In genomic region chr6:97292096-97292495, GRCm38 (mm10) we compare ENCODE assay signal across 19 mouse cellular contexts. TPM values are rescaled to one million over a fixed set of nuclear protein-coding genes. Genes with fewer than 3 reads are reported as not detected.
DNase-seq lines count a peak whose midpoint lies in the region; ATAC-seq and TF ChIP-seq lines count a peak whose summit lies in the region.
"Had no signal": no experiment of that assay in that cellular context is flagged by ENCODE, and none has a peak within 500 bp of the region (broad histone marks: within the 10 kb centered on the region; RNA-seq: fewer than 3 reads in every experiment).

No protein-coding gene starts in this region.

- peaks cover 72% of the 10 kb centered on the region for H3K36me3 ChIP-seq in liver, adult 2 months (ENCODE audit: control insufficient read depth, insufficient read depth, low read length)
- H3K36me3 ChIP-seq in liver, embryonic 11.5 days (ENCODE audit: control insufficient read depth, insufficient read depth, low read length): peaks cover 6% of the 10 kb centered on the region; the same call in 1 of the 2 replicates
- H3K36me3 ChIP-seq in lung, embryonic 16.5 days (ENCODE audit: control insufficient read depth, insufficient read depth, low read length): peaks cover 7% of the 10 kb centered on the region
- H3K36me3 ChIP-seq in stomach, postnatal 0 days (ENCODE audit: control insufficient read depth, insufficient read depth, low read length): peaks cover 12% of the 10 kb centered on the region

- TF ChIP-seq POLR2A in liver, adult 2 months (IDR thresholded peaks at IDR 0.05; ENCODE audit: extremely low read depth, insufficient read depth, low read length): no peak

- H3K4me3 ChIP-seq in liver, adult 2 months (ENCODE audit: insufficient read depth, low read depth, low read length): no peak overlapping the region
- no peak overlapping the region for H3K4me3 ChIP-seq in liver, embryonic 11.5 days (ENCODE audit: low read depth, low read length)
- H3K4me3 ChIP-seq in lung, embryonic 16.5 days (ENCODE audit: low read length): no peak overlapping the region
- H3K4me3 ChIP-seq in stomach, postnatal 0 days (ENCODE audit: low read depth, low read length): no peak overlapping the region
- H3K4me3 ChIP-seq: embryonic facial prominence, embryonic 12.5 days; forebrain, embryonic 15.5 days; heart, embryonic 10.5 days; hindbrain, embryonic 15.5 days had no signal

- no peak for TF ChIP-seq CTCF in liver, adult 2 months (IDR thresholded peaks at IDR 0.05; ENCODE audit: low read depth, low read length)
- no peak for TF ChIP-seq CTCF in stomach, postnatal 0 days (IDR thresholded peaks at IDR 0.05; ENCODE audit: low read depth)

- 78% methylated on average over 3 of the region's 3 CpGs for WGBS in liver, adult 2 months
- WGBS in liver, embryonic 11.5 days: 90% methylated on average over 3 of the region's 3 CpGs
- 75% methylated on average over 3 of the region's 3 CpGs for WGBS in lung, embryonic 16.5 days
- 89% methylated on average over 3 of the region's 3 CpGs for WGBS in stomach, postnatal 0 days

- peak overlapping the region; percentile 88 for H3K27ac ChIP-seq in liver, adult 2 months (replicated peaks; ENCODE audit: insufficient read depth, low read depth, low read length)
- H3K27ac ChIP-seq in liver, embryonic 11.5 days (ENCODE audit: low read depth, low read length): no peak overlapping the region
- H3K27ac ChIP-seq in lung, embryonic 16.5 days (ENCODE audit: low read length): peak overlapping the region; percentile 44; the same call in 1 of the 2 replicates
- H3K27ac ChIP-seq in stomach, postnatal 0 days (replicated peaks): peak overlapping the region; percentile 82
- H3K27ac ChIP-seq: embryonic facial prominence, embryonic 12.5 days; forebrain, embryonic 15.5 days; heart, embryonic 10.5 days; hindbrain, embryonic 15.5 days had no signal

- no peak overlapping the region for H3K4me2 ChIP-seq in liver, embryonic 11.5 days
- no peak overlapping the region for H3K4me2 ChIP-seq in lung, embryonic 16.5 days (ENCODE audit: low read depth, low read length)
- H3K4me2 ChIP-seq in stomach, postnatal 0 days (replicated peaks; ENCODE audit: low read depth): no peak overlapping the region
- H3K4me2 ChIP-seq: embryonic facial prominence, embryonic 12.5 days; forebrain, embryonic 15.5 days; hindbrain, embryonic 15.5 days had no signal

- ATAC-seq in liver, embryonic 11.5 days (replicated peaks; ENCODE audit: low FRiP score): no peak
- no peak for ATAC-seq in lung, embryonic 16.5 days (ENCODE audit: low read depth)
- no peak for ATAC-seq in stomach, postnatal 0 days (ENCODE audit: low FRiP score, low TSS enrichment)

- H3K4me1 ChIP-seq in liver, adult 2 months (ENCODE audit: control insufficient read depth, insufficient read depth, low read length): peaks cover 48% of the 10 kb centered on the region
- peaks cover 14% of the 10 kb centered on the region; the same call in 1 of the 2 replicates for H3K4me1 ChIP-seq in liver, embryonic 11.5 days (replicated peaks; ENCODE audit: control insufficient read depth, insufficient read depth, low read length)
- H3K4me1 ChIP-seq in lung, embryonic 16.5 days (replicated peaks; ENCODE audit: control insufficient read depth, insufficient read depth, low read length): peaks cover 38% of the 10 kb centered on the region
- peaks cover 14% of the 10 kb centered on the region; the same call in 1 of the 2 replicates for H3K4me1 ChIP-seq in stomach, postnatal 0 days (replicated peaks; ENCODE audit: control insufficient read depth, insufficient read depth)
- H3K4me1 ChIP-seq: hindbrain, embryonic 15.5 days had no signal

- H3K27me3 ChIP-seq in liver, adult 2 months (ENCODE audit: control insufficient read depth, insufficient read depth, low read length): no peaks in the 10 kb centered on the region
- H3K27me3 ChIP-seq in liver, embryonic 11.5 days (replicated peaks; ENCODE audit: control insufficient read depth, insufficient read depth, low read length): no peaks in the 10 kb centered on the region
- no peaks in the 10 kb centered on the region for H3K27me3 ChIP-seq in lung, embryonic 16.5 days (ENCODE audit: control insufficient read depth, insufficient read depth, low read depth, low read length)
- H3K27me3 ChIP-seq in stomach, postnatal 0 days (ENCODE audit: control insufficient read depth, insufficient read depth, low read length): no peaks in the 10 kb centered on the region
- H3K27me3 ChIP-seq: embryonic facial prominence, embryonic 12.5 days; forebrain, embryonic 15.5 days; hindbrain, embryonic 15.5 days had no signal

- no peaks in the 10 kb centered on the region for H3K9me3 ChIP-seq in liver, embryonic 11.5 days (ENCODE audit: control insufficient read depth, low read length)
- H3K9me3 ChIP-seq in lung, embryonic 16.5 days (ENCODE audit: control insufficient read depth, low read length): no peaks in the 10 kb centered on the region
- H3K9me3 ChIP-seq in stomach, postnatal 0 days (ENCODE audit: control insufficient read depth, low read length): no peaks in the 10 kb centered on the region
- H3K9me3 ChIP-seq: embryonic facial prominence, embryonic 12.5 days; forebrain, embryonic 15.5 days; heart, embryonic 10.5 days; hindbrain, embryonic 15.5 days had no signal

- peak overlapping the region; percentile 8; the same call in 1 of the 2 replicates for H3K9ac ChIP-seq in liver, adult 2 months (ENCODE audit: low read depth, low read length)
- no peak overlapping the region for H3K9ac ChIP-seq in liver, embryonic 11.5 days (ENCODE audit: low read depth, low read length)
- no peak overlapping the region for H3K9ac ChIP-seq in lung, embryonic 16.5 days (ENCODE audit: low read length)
- H3K9ac ChIP-seq in stomach, postnatal 0 days (ENCODE audit: low read length): no peak overlapping the region
- H3K9ac ChIP-seq: embryonic facial prominence, embryonic 12.5 days; forebrain, embryonic 15.5 days; hindbrain, embryonic 15.5 days had no signal

- DNase-seq in heart, adult 11 months: peak; percentile 83
- no peak for DNase-seq in heart, postnatal 10 days
- DNase-seq in liver, adult 2 months (ENCODE audit: extremely low read depth, low read depth, low spot score): no peak
- no peak for DNase-seq in liver, embryonic 11.5 days (ENCODE audit: low spot score)
- no peak for DNase-seq in lung, adult 18-20 months
- DNase-seq in stomach, postnatal 0 days (ENCODE audit: low spot score): no peak
- DNase-seq: adrenal gland, postnatal 10 days; cerebellum, adult 11-12 months; cerebellum, adult 9-10 months; cerebellum, postnatal 25 days; gastrocnemius, postnatal 14 days; heart, postnatal 36 days had no signal

- TF ChIP-seq EP300 in stomach, postnatal 0 days (optimal IDR thresholded peaks at IDR 0.05): no peak

- peaks cover 7% of the 10 kb centered on the region for H3K79me2 ChIP-seq in liver, adult 2 months (ENCODE audit: control insufficient read depth, insufficient read depth, low read length)

- intact Hi-C loops in heart, postnatal 10 days (cut with DNase I): no loop called here

RNA-seq across cellular contexts. Expression of gene Lmod3, which starts 39.5 kb away (rescaled TPM):
- total RNA-seq in heart, postnatal 10 days (2021): 10 to 100 TPM; 45.8 to 66.3 TPM
- 0.27 and 0.28 TPM in 2 replicates for total RNA-seq in liver, adult 2 months (2014; rRNA removed)
- 0.04 and 0.07 TPM in 2 replicates for polyA plus RNA-seq in liver, adult 2 months (2012; rRNA removed)
- polyA plus RNA-seq in liver, embryonic 11.5 days (2014; fragmentation: Nextera tagmentation; extraction: Ambion mirVana): 0.08 TPM in 1 of 2 replicates, not detected in the other
- polyA plus RNA-seq in lung, embryonic 16.5 days (2015; fragmentation: Nextera tagmentation; extraction: Ambion mirVana): 0.69 and 1.3 TPM in 2 replicates
- polyA plus RNA-seq in stomach, postnatal 0 days (2015; fragmentation: Nextera tagmentation; extraction: Ambion mirVana): 0.16 and 0.27 TPM in 2 replicates
- total RNA-seq: MEL had no signal
- polyA plus RNA-seq: forebrain, embryonic 11.5 days; hindbrain, embryonic 15.5 days had no signal
